ENCODE assay signal across 8 mouse cellular contexts in genomic region chr1:161687548-161687947, GRCm38 (mm10).
DNase-seq lines count a peak whose midpoint lies in the region; ATAC-seq and TF ChIP-seq lines count a peak whose summit lies in the region.

No protein-coding gene starts in this region.

- H3K4me2 ChIP-seq in heart, embryonic 11.5 days = peak overlapping the region; percentile 31

- no peak for DNase-seq in Patski (ENCODE audit: low read depth, low spot score)
- DNase-seq in embryo, embryonic 10 days (ENCODE audit: low spot score) = peak; percentile 86
- peak; percentile 9 to 62 for DNase-seq in layer of hippocampus, adult 2 months (ENCODE audit: low spot score in 2 of 2)
- DNase-seq in lung, postnatal 25 days (ENCODE audit: low spot score) = peak; percentile 30
- peak; percentile 61 for DNase-seq in right cerebral cortex, postnatal 14 days
- peak; percentile 27 for DNase-seq in yolk sac, embryonic 10.5 days (ENCODE audit: low spot score)

- POLR2A ChIA-PET in Patski (lab: Charles Lee) = interaction anchor here (1.2 to 1.8 kb wide), 2 partner anchors 290 to 297 kb away, joined by 3 to 4 read pairs; no protein-coding TSS in a partner anchor

- H3K36me3 ChIP-seq in C2C12 (ENCODE audit: control insufficient read depth, insufficient read depth) = no peaks in the 10 kb centered on the region
- H3K36me3 ChIP-seq in heart, embryonic 11.5 days (ENCODE audit: control insufficient read depth, insufficient read depth, low read length) = no peaks in the 10 kb centered on the region

- H3ac ChIP-seq in C2C12 (ENCODE audit: control insufficient read depth, insufficient read length, low read depth) = no peak overlapping the region

- no peaks in the 10 kb centered on the region for H3K4me1 ChIP-seq in heart, embryonic 11.5 days (ENCODE audit: control insufficient read depth, insufficient read depth, low read length)

- ATAC-seq in Patski = no peak
- ATAC-seq in heart, embryonic 11.5 days (replicated peaks; ENCODE audit: insufficient number of reproducible peaks, low FRiP score, low TSS enrichment) = no peak

- CTCF ChIA-PET in Patski (lab: Charles Lee) = interaction anchor here (0.8 to 4.1 kb wide), 12 partner anchors 12 to 401 kb away, joined by 3 to 35 read pairs (median 4); no protein-coding TSS in a partner anchor

- no peak overlapping the region for H3K9ac ChIP-seq in heart, embryonic 11.5 days (ENCODE audit: low read depth, low read length)

- no peaks in the 10 kb centered on the region for H3K79me2 ChIP-seq in C2C12 (ENCODE audit: control insufficient read depth, insufficient read depth)

- TF ChIP-seq CTCF in C2C12 (IDR thresholded peaks at IDR 0.05; ENCODE audit: control insufficient read depth, insufficient read depth, insufficient read length) = peak; percentile 69
- TF ChIP-seq CTCF in Patski (IDR thresholded peaks at IDR 0.05) = peak; percentile 92
- peak; percentile 98 for TF ChIP-seq CTCF in layer of hippocampus, adult 2 months (conservative IDR thresholded peaks at IDR 0.05)

- WGBS in heart, embryonic 11.5 days (ENCODE audit: insufficient replicate concordance) = 22% methylated on average over 12 of the region's 12 CpGs

- no peaks in the 10 kb centered on the region for H3K9me3 ChIP-seq in heart, embryonic 11.5 days (replicated peaks; ENCODE audit: control insufficient read depth, low read length)

- H3K27ac ChIP-seq in heart, embryonic 11.5 days (ENCODE audit: low read depth, low read length) = no peak overlapping the region
- no peak overlapping the region for H3K27ac ChIP-seq in layer of hippocampus, adult 2 months

- no peak overlapping the region for H3K4me3 ChIP-seq in C2C12 (ENCODE audit: insufficient read depth, poor library complexity, severe bottlenecking)
- no peak overlapping the region for H3K4me3 ChIP-seq in heart, embryonic 11.5 days (ENCODE audit: low read depth, low read length)
- H3K4me3 ChIP-seq in layer of hippocampus, adult 2 months = no peak overlapping the region

- no peaks in the 10 kb centered on the region for H3K27me3 ChIP-seq in C2C12 (ENCODE audit: control insufficient read depth, insufficient read depth, insufficient read length)
- peaks cover 4% of the 10 kb centered on the region for H3K27me3 ChIP-seq in Patski
- no peaks in the 10 kb centered on the region for H3K27me3 ChIP-seq in heart, embryonic 11.5 days (ENCODE audit: control insufficient read depth, insufficient read depth, low read length)

- in situ Hi-C loops in Patski (cut with MboI; ENCODE audit: low pct_unique_long_range_greater_than_20kb) = loop anchor here (5.0 kb wide), 2 partner anchors 45 to 285 kb away; no protein-coding TSS in a partner anchor

- no peaks in the 10 kb centered on the region for H3K79me3 ChIP-seq in C2C12 (ENCODE audit: low read depth)

TF ChIP-seq in C2C12, 6 proteins besides CTCF, POLR2A, EP300 and RAD21:
- TF ChIP-seq FOSL1 (IDR thresholded peaks at IDR 0.05; ENCODE audit: insufficient read depth, low read length, poor library complexity, severe bottlenecking) (no peak), CEBPB (IDR thresholded peaks at IDR 0.05; ENCODE audit: low read depth) (no peak), USF1 (IDR thresholded peaks at IDR 0.05; ENCODE audit: low read depth) (peak; percentile 12), MAX (IDR thresholded peaks at IDR 0.05) (no peak), MYOD1 (IDR thresholded peaks at IDR 0.05; ENCODE audit: control insufficient read depth, insufficient read length, low read depth) (no peak)
TF ChIP-seq in C2C12: peak in this region for 1.
